Mouse (Mus musculus) adipocyte (in vitro differentiated cells): ENCODE results near the gene Il17c.

Source experiments
- DNase-seq: peaks from one replicate; pipeline ENCODE4 v3.0.0-alpha.2; 2016; ENCODE audit warnings: low spot score

Il17c gene

GRCm38 (mm10) chr8:122430646-122431045 lies 8.8 kb downstream of the Il17c start:
- DNase-seq = no peak

GRCm38 (mm10) chr8:122431694-122432442 lies 10.0 kb downstream of the Il17c start:
- no peak for DNase-seq

- DNase-seq = no peak
Measured at GRCm38 (mm10) chr8:122432443-122433268, 10.8 kb downstream of the Il17c start, which contains the start of gene Cyba. Cyba (minus strand) TSS chr8:122432930.

DNA sequence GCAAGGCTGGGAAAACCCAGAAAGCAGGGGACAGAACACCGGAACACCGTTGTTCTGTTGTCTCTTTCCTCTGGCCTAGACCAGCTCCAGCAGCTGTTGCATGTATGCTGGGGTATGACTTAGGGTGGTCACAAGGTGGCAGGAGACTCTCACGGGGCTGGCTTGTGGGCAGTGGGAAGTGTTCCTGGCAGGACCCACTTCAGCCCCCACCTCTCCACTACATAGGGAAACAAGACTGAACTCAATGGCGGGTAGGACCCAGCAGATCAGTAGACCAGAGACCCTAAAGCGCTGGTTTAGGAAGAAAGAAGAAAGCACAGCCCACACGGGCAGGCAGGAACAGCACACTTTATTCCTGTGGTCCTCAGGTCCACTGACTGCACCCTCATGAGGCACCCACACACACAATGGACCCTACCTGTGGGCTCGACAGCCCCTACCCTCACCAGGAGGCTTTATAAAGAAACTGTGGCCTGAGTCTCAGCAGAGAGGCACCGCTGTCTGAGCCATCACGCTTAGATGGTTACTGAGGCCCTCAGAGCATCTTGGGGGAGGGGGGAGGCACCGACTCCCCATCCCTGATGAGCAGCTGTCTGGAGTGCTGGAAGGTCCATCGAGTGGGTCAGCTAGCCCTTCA lies 11.6 kb downstream of the Il17c start:
- DNase-seq = no peak

DNA sequence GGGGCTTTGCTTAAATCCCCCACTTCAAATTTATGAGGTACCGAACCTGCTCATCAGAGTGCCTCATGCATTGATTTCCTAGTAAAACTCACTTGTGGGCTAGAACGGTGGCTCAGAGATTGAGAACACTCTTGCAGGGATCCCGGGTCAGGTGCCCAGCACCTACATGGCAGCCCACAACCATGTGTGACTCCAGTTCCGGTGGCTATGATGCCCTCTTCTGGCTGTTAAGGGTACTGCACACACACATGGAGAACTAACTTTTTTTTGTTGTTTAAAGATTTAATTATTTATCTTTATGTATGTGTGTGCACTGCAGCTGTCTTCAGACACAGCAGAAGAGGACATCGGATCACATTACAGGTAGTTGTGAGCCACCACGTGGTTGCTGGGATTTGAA lies 13.6 kb downstream of the Il17c start:
- DNase-seq = no peak

DNA sequence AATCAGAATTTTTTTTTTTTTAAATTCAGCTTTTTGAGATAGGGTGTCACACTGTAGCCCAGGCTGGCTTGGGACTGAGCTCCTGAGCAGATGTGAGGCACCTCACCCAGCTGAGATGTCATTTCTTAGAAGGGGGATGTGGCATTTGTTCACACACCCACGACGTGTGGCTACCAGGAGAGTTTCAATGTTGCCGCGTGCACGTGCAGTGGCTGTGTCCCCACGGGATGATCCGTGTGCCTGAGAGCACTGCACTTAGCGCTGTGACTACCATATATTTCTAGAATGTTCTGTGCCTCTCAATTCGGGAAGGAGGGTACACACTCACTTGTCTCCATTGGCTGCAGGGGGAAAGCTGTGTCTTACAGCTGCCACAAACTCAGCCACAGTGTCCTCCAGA lies 14.3 kb downstream of the Il17c start:
- DNase-seq = no peak

DNA sequence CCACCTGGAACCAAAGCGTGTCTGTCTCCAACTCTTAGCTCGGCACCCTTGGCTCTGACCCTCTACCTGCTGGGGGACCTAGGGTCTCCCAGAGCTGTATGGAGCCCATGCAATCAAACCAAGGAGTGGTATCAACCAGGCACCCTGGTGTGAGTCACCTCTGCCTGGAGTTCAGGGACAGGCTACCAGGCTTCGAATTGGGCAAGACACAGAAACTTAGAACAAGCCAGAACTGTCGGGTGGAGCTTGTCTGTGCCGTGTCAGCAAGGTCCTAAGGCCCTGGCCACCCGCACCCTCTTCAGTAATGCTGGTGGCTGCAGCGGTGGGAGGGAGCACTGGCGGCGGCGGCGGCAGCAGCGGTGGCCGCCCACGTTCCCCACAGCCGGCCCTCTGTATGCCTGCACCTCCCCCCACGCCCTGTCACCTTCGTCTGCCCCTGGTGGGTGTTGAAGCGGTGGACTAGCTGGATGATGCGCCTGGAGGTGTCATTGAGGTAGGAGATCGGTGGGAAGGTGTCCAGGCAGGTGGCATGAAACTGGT lies 14.8 kb downstream of the Il17c start:
- DNase-seq = no peak

GRCm38 (mm10) chr8:122437708-122438331 lies 16.0 kb downstream of the Il17c start:
- DNase-seq = no peak

- DNase-seq = no peak
Measured at GRCm38 (mm10) chr8:122439336-122439735, 17.5 kb downstream of the Il17c start.

GRCm38 (mm10) chr8:122441326-122441725 lies 19.5 kb downstream of the Il17c start:
- DNase-seq = no peak

DNA sequence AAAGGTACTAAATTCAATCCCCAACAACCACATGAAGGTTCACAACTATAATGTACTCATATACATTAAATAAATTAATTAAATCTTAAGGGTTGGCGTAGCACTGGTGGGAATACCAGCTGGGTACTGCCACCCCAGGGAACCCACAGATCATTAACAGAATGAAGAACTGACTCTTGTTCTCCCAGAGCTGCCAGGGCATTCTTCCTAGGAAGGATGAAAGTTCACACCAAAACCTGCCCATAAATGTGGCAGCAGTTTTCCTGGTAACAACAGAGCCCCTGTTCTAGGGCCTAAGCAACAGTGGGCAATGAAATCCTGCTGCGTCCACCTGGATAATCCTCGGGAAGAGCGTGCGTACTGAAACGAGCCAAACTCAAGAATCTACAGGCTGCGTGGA lies 20.5 kb downstream of the Il17c start:
- no peak for DNase-seq

DNA sequence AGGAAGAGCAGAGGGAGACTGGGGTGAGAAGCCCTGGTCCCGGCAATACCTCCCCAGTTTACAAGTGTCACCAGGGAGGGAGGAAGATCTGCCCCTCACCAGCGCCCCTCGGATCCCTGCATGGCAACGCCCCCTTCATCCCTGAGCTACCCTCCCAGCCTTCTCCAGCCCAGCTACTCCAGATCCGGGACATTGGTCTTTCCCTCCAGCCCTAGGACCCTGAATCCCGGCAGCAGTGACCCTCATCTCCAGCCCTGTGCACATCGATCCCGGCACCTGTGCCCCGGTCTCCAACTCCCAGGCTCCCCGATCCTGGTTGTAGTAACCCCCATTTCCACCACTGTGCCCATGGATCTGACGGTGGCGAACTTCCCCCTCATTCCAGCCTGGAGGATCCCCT lies 21.0 kb downstream of the Il17c start:
- DNase-seq = no peak

DNA sequence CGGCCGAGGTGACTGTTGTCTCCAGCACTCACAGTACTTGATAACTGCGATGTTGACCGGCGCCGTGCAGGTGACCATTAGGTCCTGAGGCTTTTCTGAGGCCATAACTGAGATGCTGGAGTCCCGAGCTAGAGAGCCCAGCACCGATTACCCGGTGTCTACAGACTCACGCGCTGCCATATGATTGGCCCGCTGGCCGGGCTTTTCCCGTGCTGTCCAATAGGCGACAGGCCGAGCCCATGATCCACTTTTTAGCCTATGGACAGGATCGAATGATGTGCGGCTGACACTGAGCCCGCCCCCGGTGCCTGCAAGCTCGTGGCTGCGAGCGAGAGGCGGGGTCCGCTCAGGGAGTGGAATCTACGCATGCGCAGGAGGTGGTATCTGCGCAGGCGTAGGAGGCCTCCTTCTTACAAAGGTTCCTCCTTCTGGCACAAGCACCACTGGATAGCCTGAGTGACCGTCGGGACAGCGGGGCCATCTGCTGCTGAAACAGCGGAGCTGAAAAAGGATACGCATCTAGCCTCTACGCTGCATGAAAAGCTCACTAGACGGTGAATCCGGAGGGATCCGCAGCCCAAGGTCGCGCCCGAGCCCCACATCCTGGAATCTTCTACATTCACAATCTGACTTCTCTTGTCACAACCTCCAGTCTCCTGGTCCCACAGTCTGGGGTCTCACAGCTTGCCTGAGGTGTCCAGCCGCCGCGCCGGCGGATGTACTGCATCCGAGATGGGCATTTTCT lies 21.6 kb downstream of the Il17c start, which contains the start of gene Mvd:
Mvd (minus strand) TSS at position 161 of the 745 bp plus-strand sequence.
- peak; percentile 99 for DNase-seq

- DNase-seq = peak; percentile 96
Measured at GRCm38 (mm10) chr8:122444058-122444748, 22.4 kb downstream of the Il17c start.

DNA sequence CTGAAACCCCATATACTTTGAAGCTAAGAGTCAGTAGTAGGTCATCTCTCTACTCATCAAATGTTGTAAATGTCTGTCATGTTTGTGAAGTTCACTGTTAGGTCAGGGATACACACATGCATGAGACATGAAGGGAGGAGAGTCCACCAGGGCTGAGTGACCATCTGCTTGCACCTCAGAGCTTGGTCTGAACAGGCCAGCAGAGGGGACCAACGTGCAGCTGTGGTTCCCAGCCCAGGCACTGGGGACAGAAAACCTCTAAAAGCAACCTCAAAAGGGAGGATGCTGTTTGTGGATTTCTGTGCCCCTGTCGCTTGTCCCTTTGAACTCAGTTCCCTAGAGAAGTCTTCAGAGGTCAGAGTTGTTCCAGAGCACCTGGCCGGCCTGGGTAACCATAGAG lies 23.4 kb downstream of the Il17c start:
- DNase-seq = no peak

DNA sequence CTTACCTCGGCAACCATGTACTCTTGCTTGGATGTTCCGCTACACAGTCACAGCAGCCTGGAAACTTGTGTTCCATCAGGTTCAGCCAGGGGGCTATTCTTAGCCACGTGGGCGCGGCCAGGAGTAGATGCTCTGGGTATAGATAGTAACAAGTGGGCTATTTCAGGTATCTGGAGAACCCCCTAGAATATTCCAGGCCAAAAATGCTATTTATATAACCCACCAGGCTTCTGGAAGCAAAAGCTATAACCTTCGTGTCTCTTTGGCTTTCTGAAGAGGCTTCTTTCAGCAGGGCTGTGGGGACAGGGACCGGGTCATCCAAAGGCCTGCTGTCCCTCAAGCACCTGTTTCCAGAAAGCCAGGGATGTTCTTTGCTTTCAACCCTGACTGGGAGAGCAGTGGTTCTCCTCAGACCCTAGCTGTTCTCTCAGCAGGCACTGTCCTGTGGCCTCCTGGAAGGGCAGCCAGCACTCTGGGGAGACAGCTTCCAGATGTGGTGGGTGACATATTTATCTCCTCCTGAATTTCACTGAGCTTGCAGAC lies 29.4 kb downstream of the Il17c start:
- no peak for DNase-seq

- DNase-seq = no peak
Measured at GRCm38 (mm10) chr8:122452154-122452553, 30.3 kb downstream of the Il17c start.

DNA sequence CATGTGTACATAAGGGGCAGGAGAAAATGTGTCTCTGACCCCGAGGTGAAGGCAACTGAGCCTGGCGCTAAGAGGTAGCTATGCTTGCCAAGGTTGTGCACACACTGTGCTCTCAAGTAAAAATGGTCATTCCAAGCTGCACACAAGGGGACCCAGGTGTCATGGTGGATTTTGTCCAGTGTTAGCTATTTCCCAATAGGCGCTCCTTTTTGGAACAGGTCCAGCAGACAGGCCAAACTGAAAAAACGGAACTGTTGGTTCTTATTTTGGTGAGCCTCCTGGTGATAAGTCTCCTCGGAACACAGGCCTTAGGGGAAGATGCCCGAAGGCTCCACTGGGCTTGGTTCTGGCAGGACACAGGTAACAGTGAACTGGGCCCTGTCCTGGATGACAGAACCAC lies 32.6 kb downstream of the Il17c start:
- no peak for DNase-seq

DNA sequence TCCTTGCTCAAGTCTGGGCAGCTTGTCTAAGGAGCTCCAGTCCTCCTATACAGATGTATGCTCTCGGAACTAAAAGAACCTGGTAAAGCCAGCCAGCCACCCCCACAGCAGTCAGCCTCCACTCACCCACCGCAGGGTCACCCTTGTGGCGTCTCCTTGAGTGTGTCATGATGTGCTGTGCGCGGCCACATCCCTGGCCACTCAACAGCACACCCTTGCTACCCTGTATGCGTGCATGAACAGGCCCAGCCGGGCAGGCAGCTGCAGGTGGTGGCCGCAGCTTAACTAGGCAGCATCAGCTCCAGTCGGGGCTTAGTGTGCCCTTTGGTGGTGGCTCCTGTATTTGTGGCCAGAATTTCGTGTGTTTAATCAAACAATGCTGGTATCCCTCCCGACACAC lies 35.4 kb downstream of the Il17c start:
- no peak for DNase-seq

DNA sequence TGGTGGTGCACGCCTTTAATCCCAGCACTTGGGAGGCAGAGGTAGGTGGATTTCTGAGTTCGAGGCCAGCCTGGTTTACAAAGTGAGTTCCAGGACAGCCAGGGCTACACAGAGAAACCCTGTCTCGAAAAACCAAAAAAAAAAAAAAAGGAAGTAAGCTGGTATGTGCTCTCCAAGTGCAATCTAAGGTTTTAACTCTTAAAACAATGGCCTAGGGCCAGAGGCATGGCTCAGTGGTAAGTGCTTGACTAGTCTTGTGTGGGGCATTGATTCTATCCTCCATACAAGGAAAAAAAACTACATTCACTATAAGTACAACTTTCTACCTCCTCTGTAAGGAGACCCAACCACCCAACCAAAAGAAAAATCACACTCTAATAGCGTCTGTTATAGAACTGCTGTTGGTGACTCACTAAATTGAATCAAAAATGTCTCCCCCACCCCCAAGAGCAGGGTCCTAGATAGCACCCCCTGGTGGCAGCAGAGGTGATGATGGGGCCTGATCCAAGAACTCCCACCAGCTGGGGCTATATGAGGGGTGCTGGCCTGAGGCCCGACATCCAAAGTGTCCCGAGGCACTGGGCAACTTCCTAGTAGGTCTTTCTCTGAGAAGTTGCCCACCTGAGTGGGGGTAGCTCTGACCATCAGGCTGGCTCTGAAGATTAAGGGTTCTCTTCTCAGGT lies 37.5 kb downstream of the Il17c start:
- DNase-seq = no peak
